Mouse (Mus musculus): ENCODE data around the gene Sacs. TPM values are rescaled to one million over a fixed set of nuclear protein-coding genes. Genes with fewer than 3 reads are reported as not detected.

The Sacs gene
- polyA plus RNA-seq, 1 experiment from 2014 or later, result 3.1 TPM

GRCm38 (mm10) chr14:61221166-61221565 lies 82.9 kb downstream of the Sacs start:
- WGBS, result 75% methylated on average over 5 of the region's 5 CpGs
- Histone ChIP-seq H3K9me3 (0 out of 2 replicates have a peak, but pooled peaks cover 3% of the 10 kb centered on the region), H3K9ac (no peak overlapping the region), H3K4me3 (no peak overlapping the region), H3K27ac (replicated peaks) (no peak overlapping the region), H3K4me1 (peaks cover 22% of the 10 kb centered on the region), H3K27me3 (replicated peaks) (no peaks in the 10 kb centered on the region), H3K4me2 (no peak overlapping the region), H3K36me3 (no peaks in the 10 kb centered on the region)
- ATAC-seq (ENCODE audit: extremely low read depth, insufficient number of reproducible peaks, low FRiP score, low TSS enrichment), result no peak

- 54% methylated on average over 6 of the region's 6 CpGs for WGBS
Observed at GRCm38 (mm10) chr14:61222506-61222905, 84.2 kb downstream of the Sacs start.

DNA sequence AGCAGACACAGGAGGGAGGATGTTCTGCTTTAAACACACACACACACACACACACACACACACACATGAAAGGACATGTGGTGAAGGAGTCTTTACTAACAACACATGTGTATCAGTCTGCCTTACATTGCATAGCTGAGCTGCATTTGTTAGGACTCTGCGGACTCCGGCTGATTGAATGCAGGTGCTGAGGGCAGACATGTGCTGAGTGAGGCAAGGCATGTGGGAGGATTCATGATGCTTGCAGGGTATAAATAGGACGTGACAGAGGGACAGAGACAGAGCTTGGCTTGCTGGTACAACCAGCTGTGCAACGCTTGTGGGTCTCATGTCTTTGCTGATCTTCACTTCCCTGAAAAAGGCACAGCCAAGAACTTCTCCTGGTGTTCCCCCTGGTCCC lies 85.5 kb downstream of the Sacs start:
- Histone ChIP-seq H3K27me3 (replicated peaks) (no peaks in the 10 kb centered on the region), H3K36me3 (no peaks in the 10 kb centered on the region), H3K27ac (replicated peaks) (no peak overlapping the region), H3K9ac (no peak overlapping the region), H3K9me3 (0 out of 2 replicates have a peak, but pooled peaks cover 3% of the 10 kb centered on the region), H3K4me1 (peaks cover 22% of the 10 kb centered on the region), H3K4me2 (no peak overlapping the region), H3K4me3 (no peak overlapping the region)
- 31% methylated on average over 4 of the region's 4 CpGs for WGBS
- no peak for ATAC-seq (ENCODE audit: extremely low read depth, insufficient number of reproducible peaks, low FRiP score, low TSS enrichment)

More at GRCm38 (mm10) chr14:61222506-61222905, 84.2 kb downstream of the Sacs start:
- peaks cover 22% of the 10 kb centered on the region for H3K4me1 ChIP-seq
- H3K36me3 ChIP-seq, result no peaks in the 10 kb centered on the region
- H3K9ac ChIP-seq, result no peak overlapping the region
- no peaks in the 10 kb centered on the region for H3K27me3 ChIP-seq (replicated peaks)
- no peak overlapping the region for H3K4me2 ChIP-seq
- H3K4me3 ChIP-seq, result no peak overlapping the region
- 0 out of 2 replicates have a peak, but pooled peaks cover 3% of the 10 kb centered on the region for H3K9me3 ChIP-seq
- H3K27ac ChIP-seq (replicated peaks), result no peak overlapping the region
- no peak for ATAC-seq (ENCODE audit: extremely low read depth, insufficient number of reproducible peaks, low FRiP score, low TSS enrichment)

DNA sequence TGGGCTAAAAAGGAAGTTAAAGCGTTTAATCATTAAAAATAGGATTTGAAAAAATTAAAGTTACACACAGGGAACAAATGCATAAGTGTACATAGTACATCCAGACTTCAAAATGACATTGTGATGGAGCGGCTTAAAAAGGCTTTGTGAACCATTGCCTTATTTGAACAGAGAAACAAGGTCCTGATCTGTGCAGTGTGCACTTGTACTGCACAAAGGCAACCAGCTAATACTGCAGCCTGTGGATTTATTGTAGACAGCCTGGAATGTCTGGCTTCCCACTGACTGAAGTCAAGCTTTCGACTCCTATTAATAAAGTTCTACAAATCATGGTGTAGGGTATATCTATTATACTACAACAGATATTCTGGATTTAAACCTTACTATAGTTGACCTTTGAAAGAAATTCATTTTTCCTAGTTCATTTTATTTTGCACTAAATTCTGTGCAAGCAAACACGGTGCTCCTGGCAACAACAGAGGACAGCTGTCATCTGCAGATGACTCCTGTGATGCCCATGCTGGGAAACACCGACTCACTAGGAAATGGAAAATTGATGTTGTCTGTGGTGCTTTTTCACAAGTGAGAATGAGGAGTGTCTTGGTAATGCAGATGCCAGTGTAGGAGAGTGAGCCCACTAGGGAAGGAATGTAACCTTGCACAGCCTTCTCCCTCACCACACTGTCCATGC lies 86.3 kb downstream of the Sacs start:
- H3K27ac ChIP-seq (replicated peaks), result 0 out of 2 replicates have a peak overlapping the region, but pooled peaks have one; percentile 20
- H3K9ac ChIP-seq, result no peak overlapping the region
- H3K4me3 ChIP-seq, result no peak overlapping the region
- H3K27me3 ChIP-seq (replicated peaks), result no peaks in the 10 kb centered on the region
- ATAC-seq (ENCODE audit: extremely low read depth, insufficient number of reproducible peaks, low FRiP score, low TSS enrichment), result no peak
- H3K36me3 ChIP-seq, result no peaks in the 10 kb centered on the region
- 64% methylated on average over 5 of the region's 5 CpGs for WGBS
- H3K4me2 ChIP-seq, result no peak overlapping the region
- peaks cover 22% of the 10 kb centered on the region for H3K4me1 ChIP-seq
- no peaks in the 10 kb centered on the region for H3K9me3 ChIP-seq

GRCm38 (mm10) chr14:61226151-61226550 lies 87.9 kb downstream of the Sacs start:
- H3K4me3 ChIP-seq, result no peak overlapping the region
- H3K27me3 ChIP-seq (replicated peaks), result no peaks in the 10 kb centered on the region
- no peaks in the 10 kb centered on the region for H3K36me3 ChIP-seq
- H3K9me3 ChIP-seq, result no peaks in the 10 kb centered on the region
- ATAC-seq (ENCODE audit: extremely low read depth, insufficient number of reproducible peaks, low FRiP score, low TSS enrichment), result no peak
- peaks cover 22% of the 10 kb centered on the region for H3K4me1 ChIP-seq
- no peak overlapping the region for H3K9ac ChIP-seq
- WGBS, result 53% methylated on average over 1 of the region's 1 CpGs
- no peak overlapping the region for H3K4me2 ChIP-seq
- H3K27ac ChIP-seq (replicated peaks), result no peak overlapping the region

DNA sequence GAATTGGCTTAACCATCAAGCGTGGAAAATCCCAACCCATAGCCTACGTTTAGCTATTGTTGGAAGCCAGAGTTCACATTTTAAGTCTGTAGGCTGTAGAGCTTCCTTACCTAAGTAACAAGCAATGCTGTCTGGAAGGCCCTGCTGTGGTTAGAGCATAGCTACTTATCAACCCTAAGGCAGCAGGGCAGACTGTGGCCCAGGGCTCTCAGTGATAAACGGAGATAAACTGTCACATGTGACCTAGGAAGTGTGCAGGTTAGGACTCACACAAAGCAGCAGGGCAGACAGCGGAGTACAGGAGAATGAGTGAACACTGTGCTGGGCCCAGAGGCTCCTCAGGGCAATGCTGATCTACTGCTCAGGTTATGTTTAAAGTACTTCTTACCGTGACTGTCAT lies 91.5 kb downstream of the Sacs start:
- Histone ChIP-seq H3K36me3 (no peaks in the 10 kb centered on the region), H3K9ac (no peak overlapping the region), H3K9me3 (no peaks in the 10 kb centered on the region), H3K4me1 (peaks cover 3% of the 10 kb centered on the region; the same call in 1 of the 2 replicates), H3K4me3 (no peak overlapping the region), H3K4me2 (no peak overlapping the region), H3K27ac (replicated peaks) (no peak overlapping the region), H3K27me3 (replicated peaks) (no peaks in the 10 kb centered on the region)
- 52% methylated on average over 5 of the region's 5 CpGs for WGBS
- no peak for ATAC-seq (ENCODE audit: extremely low read depth, insufficient number of reproducible peaks, low FRiP score, low TSS enrichment)

- Histone ChIP-seq H3K36me3 (no peaks in the 10 kb centered on the region), H3K27ac (replicated peaks) (no peak overlapping the region), H3K4me2 (no peak overlapping the region), H3K4me1 (no peaks in the 10 kb centered on the region), H3K27me3 (replicated peaks) (no peaks in the 10 kb centered on the region), H3K4me3 (no peak overlapping the region), H3K9me3 (no peaks in the 10 kb centered on the region), H3K9ac (no peak overlapping the region)
- WGBS, result 80% methylated on average over 4 of the region's 4 CpGs
- ATAC-seq (ENCODE audit: extremely low read depth, insufficient number of reproducible peaks, low FRiP score, low TSS enrichment), result no peak
Observed at GRCm38 (mm10) chr14:61230179-61230578, 91.9 kb downstream of the Sacs start.

DNA sequence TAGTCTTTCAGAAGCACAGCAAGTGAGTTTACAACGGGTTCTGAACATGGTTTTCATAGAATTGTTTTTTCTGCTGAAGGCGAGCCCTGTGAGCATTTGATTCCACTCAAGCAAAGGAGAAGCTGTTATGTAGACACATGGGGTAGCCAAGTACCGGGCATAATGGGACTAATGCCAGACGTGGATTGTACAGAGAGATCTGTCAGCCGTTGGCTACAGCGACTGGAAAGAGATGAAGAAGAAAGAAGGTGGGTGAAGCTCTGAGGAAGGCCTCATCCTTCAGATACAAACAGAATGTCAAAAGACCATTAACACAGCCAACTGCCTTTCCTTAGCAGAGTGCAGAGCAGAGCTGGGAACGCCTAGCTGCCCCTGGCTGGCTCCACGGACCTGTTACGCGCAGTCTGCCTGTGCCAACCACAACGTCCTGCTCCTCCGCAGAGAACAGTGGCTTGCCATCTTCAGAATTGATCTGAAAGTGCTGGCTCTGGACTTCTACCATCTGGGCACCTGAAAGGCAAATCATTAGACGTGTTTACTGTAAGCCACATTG lies 93.8 kb downstream of the Sacs start:
- H3K9me3 ChIP-seq, result no peaks in the 10 kb centered on the region
- WGBS, result 84% methylated on average over 13 of the region's 13 CpGs
- H3K4me3 ChIP-seq, result no peak overlapping the region
- H3K27ac ChIP-seq (replicated peaks), result no peak overlapping the region
- H3K9ac ChIP-seq, result no peak overlapping the region
- H3K4me1 ChIP-seq, result peaks cover 11% of the 10 kb centered on the region
- no peak for ATAC-seq (ENCODE audit: extremely low read depth, insufficient number of reproducible peaks, low FRiP score, low TSS enrichment)
- H3K36me3 ChIP-seq, result no peaks in the 10 kb centered on the region
- no peaks in the 10 kb centered on the region for H3K27me3 ChIP-seq (replicated peaks)
- H3K4me2 ChIP-seq, result no peak overlapping the region

DNA sequence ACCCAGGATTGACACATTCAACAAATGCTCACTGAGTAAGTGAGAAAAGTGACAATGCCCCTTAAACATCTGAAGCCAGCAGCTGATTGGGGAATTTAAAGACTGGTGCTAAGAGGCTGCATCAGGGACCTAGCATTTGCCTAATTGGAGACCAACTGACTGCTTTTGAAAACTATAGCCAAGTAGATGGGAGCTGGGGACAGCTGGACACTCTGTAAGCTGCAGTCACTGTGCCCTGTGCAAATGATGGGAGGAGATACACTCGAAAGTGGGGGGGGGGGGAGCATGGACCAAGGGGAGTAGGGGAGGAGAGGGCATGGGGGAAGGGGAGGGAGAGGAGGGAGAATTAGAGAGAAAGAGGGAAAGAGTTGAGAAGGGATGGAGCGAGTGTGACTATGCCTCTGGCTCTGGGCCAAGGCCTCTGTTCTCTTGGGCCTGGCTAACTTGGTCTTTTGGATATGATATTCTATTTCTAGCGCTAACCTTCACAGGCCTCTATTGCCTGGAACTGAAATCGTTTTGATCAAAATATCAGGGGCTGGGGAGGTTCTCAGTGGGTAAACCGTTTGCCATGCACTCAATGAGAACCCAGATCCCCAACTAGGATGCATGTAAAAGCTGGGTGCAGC lies 97.7 kb downstream of the Sacs start:
- no peaks in the 10 kb centered on the region for H3K36me3 ChIP-seq
- H3K4me2 ChIP-seq, result no peak overlapping the region
- no peaks in the 10 kb centered on the region for H3K27me3 ChIP-seq (replicated peaks)
- H3K4me1 ChIP-seq, result peaks cover 11% of the 10 kb centered on the region
- H3K9ac ChIP-seq, result 0 out of 2 replicates have a peak overlapping the region, but pooled peaks have one; percentile 40
- H3K9me3 ChIP-seq, result no peaks in the 10 kb centered on the region
- no peak for ATAC-seq (ENCODE audit: extremely low read depth, insufficient number of reproducible peaks, low FRiP score, low TSS enrichment)
- H3K27ac ChIP-seq (replicated peaks), result peak overlapping the region; percentile 79
- no peak overlapping the region for H3K4me3 ChIP-seq
- WGBS, result 24% methylated on average over 5 of the region's 5 CpGs

- Histone ChIP-seq H3K27me3 (replicated peaks) (no peaks in the 10 kb centered on the region), H3K36me3 (no peaks in the 10 kb centered on the region), H3K9me3 (no peaks in the 10 kb centered on the region), H3K27ac (replicated peaks) (no peak overlapping the region), H3K4me1 (peaks cover 11% of the 10 kb centered on the region), H3K9ac (no peak overlapping the region), H3K4me2 (no peak overlapping the region), H3K4me3 (no peak overlapping the region)
- 35% methylated on average over 4 of the region's 4 CpGs for WGBS
- no peak for ATAC-seq (ENCODE audit: extremely low read depth, insufficient number of reproducible peaks, low FRiP score, low TSS enrichment)
Observed at GRCm38 (mm10) chr14:61237101-61237654, 98.9 kb downstream of the Sacs start.

DNA sequence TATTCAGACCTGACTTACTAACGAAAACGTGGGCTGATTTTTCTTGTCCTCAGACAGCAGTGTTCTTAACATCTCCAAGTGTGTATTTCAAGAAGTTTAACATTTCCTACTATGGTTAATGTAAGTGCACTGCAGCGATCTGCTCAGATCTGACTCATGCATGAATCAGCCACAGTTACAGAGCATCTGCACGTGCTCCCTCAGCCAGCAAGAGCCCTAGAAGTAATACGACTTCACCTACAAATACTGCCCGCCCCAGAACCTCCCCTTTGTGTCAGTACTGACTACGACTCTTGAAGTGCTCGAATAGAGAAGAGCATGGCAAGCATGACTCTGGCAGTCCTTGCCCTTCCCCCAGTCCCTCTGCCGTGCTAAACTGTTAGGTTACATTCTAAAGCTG lies 100.5 kb downstream of the Sacs start:
- no peak overlapping the region for H3K4me3 ChIP-seq
- no peaks in the 10 kb centered on the region for H3K36me3 ChIP-seq
- no peak for ATAC-seq (ENCODE audit: extremely low read depth, insufficient number of reproducible peaks, low FRiP score, low TSS enrichment)
- H3K27me3 ChIP-seq (replicated peaks), result no peaks in the 10 kb centered on the region
- WGBS, result 48% methylated on average over 9 of the region's 9 CpGs
- H3K9ac ChIP-seq, result no peak overlapping the region
- no peaks in the 10 kb centered on the region for H3K9me3 ChIP-seq
- H3K4me1 ChIP-seq, result peaks cover 11% of the 10 kb centered on the region
- no peak overlapping the region for H3K4me2 ChIP-seq
- no peak overlapping the region for H3K27ac ChIP-seq (replicated peaks)
